Mouse (Mus musculus): ENCODE data around the gene Cdx2.

Gene Cdx2

DNA sequence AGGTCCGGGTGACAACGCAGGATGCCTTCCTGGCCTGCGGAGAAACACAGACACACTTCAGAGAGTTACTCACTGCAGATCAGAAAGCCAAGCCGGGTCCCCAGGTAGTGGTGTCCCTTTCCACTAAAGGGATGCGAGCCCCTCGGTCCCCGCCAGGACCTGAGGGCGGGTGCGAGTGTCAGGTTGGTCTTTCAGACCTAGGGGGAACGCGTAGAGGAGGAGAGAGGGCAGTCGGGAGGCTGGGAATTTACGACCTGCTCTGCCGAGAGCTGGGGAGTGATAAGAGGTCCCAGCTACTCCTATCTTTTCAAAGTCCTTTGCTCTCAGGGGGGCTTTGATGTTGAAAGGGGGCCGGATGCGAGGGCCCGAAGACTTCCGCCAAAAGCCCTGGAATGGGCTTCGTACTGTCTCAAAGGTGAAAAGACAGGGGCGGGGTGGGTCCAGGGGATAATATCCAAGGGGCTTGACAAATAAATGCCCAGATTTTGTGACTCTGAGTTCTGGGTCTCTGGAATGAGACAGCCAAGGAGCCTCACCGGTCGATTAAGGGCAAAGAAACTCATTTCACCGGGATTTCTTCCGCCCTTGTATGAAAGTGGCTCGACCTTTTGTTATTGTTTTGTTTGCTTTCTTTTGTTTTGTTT lies 8.5 kb upstream of the Cdx2 start:
- DNase-seq, result no peak

DNA sequence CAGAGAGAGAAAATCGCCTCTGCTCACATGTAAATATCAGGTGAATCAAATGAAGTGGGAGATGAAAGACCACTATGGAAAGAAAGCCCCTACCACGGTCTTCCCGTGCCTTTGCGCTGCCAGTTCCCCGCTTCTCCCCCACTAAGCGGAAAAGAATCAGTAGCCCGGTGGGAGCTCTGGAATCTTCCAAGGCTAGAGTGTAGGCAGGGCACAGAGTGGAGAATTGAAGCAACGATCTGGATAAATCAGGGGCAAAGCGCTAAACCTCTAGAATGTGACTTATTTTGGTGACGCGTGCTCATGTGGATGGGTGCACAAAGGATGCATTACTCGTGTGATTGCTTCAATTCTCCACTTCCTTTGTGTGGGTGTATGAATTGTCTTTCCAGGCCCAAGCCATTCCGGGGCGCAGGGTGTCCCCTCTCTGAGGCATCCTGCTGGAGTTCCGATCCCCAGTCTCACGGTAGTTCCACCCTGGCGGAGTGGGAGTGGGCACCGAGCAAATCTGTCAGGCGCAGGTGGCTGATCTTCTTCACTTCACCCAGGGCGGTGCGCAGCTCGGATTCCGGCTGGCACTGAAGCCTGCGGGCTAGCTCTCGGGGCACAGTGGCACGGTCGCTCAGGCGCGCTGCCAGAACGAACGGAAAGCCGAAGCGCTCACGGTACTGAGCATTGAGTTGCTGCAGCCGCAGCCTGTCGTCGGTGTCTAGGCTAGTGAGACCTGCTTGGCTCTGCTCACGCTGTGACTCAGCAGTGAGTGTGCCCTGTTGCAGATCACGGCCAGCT lies 7.8 kb upstream of the Cdx2 start:
- no peak for DNase-seq

DNA sequence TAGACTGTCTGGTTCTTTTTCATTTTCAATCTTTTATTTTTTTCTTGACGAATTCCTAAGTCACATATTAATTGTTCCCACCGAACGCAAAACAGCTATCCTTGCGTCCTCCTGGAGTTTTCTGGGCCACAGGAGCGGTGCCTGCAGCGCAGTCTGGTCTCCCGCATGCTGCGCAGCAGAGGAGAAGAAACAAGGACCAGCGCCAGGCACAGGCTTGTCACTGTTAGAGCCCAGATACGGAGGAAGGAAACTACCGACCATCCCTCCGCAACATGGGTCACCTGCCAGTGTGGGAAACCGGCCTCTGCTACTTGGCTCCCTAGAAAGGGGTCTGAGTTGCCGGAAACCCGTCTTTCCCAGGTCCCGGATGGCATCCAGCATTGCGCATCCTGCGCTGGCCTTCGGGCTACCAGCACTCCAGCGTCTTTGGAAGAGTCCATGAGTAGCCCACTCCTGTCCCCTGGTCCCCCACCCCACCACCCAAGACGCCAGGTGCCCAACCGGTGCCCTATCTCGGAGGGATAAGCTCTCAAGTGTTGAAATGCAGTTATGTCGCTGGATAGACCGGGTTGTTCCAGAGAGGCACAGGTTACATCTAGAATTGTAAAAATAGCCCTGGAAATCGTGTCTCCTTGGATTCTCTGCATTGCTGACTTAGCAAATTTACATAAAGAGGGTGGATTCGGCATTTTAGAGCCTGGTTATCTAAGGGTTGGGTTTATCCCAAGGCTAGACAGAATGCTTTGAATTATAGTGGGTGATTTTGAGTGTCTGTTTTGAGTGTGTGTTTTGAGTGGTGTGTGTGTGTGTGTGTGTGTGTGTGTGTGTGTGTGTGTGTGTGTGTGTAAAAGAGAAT lies 6.0 kb upstream of the Cdx2 start:
- no peak for DNase-seq

DNA sequence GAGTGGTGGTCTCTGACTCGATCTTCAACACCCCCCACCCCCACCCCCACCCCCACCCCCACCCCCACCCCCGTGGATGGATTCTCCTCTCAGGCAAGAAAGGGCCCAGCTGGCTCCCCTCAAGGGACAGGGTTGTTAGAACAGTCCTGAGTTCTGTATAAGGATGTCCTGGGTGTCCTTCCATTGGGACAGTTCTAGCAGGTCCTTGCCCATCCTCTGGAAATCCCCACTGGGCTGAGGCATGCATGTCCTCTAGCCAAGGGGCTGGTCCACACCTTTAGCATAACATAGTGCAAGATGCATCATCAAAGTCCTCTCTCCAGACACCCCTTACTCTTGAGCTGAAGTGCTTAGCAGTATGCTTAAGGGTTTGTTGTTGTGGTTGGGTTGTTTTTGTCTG lies 2.7 kb upstream of the Cdx2 start:
- no peak for DNase-seq

DNA sequence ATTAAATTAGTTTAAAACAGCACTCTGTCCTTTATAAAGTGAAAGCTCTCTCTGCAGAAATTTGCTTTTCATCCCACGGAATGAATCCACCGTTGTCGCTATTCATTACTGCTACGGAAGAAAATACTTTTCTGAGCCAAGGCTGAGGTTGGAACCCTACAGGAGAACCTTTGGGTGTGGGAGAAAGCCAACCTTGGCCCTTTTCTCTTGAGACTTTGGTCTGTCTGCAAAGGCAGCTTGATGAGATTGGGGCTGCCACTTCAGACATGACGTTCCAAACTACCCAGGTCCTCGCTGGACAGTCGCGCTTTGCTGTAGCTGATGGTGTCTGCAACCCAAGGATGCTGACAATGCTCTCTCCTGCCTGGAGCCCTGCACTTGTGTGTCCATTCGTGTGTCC lies 1.4 kb upstream of the Cdx2 start:
- DNase-seq, result no peak

DNA sequence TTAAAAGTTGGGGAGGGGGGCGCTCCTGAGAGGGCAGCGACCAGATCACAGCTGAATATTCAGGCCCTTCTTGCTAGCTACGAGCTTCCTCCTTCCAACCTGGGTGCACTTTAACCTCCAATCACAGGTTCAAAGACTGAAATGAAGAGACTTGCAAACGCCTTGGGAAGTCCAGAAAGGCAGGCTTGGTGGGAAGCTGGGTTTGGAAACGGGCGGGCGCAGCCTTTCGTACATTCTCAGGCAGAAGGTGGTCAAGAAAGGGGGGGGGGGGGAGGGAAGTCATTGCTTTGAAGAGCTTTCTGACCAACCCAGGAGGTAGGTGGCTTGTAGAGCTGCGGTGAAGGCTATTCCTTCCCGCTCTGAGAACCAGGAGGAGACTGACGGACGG lies 322 bp upstream of the Cdx2 start:
- no peak for DNase-seq

DNA sequence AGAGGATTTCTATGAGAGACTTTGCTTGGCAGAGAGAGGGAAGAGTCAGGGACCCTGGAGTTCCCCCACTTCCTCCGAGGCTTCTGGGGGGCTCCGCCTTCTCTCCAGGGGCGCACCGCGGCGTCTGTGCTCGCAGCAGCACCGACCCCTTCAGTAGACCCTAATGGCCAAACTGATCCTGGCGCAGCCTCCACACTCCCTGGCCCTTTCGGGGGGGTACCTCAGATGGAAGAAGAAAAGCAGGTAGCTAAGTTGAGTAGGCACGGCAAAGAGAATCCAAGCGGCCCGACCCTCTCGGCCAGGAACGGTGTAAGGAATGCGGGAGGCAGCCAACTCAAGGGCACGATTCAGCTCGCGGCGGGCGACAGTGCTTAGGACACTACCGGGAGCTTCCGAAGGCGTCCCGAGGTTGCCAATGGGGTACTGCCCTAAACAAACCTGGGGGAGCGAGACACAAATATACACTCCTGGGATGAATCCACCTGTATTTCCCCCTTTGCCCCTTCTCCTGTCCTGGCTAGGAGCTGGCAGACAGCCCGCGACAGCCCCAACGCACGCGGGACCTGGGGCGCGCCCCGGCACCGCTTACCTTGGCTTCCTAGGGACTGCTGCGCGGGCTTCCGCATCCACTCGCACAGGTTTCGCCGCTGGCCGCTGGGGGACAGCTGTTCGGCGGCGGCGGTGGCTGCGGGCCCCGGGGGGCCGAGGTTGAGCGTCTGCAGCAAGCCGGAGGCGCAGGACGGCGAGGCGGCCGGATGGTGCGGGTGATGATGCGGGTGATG lies 1.0 kb downstream of the Cdx2 start:
- no peak for DNase-seq

DNA sequence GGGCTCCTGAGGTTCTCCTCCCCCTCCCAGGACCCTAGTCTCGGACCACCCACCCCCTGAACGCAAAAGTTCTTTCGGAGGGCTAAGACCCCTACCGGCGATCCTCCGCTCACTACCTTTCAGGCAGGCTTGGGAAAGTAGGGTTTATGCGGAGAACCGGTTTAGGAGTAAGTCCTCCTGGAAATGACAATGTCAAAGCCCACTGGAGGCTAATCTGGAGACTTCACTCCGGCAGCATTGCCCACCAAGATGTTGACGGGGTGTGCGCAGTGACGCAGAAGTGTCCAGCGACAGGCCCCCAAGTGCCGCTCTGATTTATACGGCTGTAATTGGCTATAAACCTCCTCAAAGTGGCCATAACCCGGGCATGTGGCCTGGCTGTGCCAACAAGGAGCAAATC lies 1.9 kb downstream of the Cdx2 start:
- no peak for DNase-seq

DNA sequence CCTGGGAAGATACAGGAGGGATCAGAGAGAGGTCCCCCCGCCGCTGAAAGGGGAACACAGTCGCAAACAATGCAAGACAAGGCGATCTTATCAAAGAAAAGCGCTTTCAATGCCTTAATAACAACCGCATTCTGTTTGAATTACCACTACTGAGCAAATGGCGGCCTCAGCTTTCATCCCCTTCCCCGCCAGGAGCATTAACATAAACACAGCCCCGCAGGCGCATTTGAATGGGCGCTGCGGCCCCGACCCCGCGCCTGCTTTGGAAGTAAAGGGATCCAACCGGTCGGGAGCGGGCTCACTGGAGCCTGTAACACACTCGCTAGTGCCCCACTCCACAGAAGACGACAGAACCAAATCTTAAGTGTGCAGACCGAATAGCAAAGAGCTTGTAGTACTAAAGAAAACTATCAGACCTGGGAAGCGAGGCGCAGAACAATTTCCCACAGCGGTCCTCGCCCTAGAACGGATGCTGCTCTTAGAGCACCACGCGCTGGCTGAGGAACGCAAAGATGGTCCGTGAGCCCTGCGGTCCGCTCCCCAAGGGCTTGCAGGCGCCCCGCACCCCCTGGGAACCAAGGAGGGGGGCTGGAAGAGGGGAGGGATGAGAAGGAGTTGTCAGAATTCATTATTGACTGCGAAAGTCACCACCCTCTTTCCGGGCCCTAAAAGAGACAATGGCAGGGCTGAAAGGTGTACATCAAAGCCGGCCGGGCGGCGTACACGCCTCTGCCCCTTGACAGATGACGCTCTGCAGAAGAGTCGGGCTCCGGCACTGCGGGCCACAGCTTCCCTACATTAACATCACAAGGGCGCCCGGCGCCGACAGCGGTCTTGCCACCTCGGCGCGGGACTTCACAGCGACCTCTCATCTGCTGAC lies 2.6 kb downstream of the Cdx2 start:
- DNase-seq, result no peak

DNA sequence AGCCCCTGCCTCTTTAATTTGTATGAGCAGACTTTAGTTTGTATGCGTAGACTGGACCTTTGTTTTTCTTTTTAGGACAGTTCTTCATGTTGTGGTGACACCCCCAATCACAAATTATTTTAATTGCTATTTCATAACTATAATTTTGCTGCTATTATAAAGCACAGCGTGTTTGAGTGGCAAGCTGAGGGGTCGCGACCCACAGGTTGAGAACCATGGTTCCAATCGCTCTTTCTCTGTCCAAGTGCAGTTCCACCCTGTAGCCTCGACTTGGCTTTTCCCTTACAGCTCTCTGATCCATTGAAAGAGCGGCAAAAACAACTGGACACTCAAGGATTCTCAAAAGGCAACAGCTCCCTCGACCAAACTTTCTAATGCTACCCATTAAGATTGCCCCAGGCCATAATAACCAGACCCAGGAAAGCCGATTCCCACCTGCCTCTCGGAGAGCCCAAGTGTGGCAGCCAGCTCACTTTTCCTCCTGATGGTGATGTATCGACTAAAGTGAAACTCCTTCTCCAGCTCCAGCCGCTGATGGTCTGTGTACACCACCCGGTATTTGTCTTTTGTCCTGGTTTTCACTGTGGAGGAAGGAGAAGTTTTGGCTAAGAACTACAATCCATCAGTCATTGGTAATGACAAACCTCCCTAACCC lies 4.2 kb downstream of the Cdx2 start:
- DNase-seq, result no peak

DNA sequence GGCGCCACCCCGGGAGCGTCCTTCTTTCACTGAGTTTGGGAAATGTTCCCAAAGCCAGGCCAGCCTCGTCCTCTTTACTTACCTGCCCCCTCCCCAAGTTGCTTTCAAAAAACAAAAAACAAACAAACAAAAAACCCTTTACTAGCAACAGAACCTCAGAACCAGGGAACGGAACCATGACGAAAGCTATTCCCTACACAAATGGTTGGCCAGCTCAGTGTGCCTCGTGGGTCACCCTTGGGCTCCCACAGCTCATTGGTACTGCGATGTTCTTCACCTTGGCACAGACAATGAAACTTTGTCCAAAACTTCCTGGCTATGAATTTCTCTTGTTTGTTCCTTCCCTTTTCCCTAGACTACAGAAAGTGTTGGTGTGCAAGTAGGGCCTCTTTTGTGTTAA lies 4.9 kb downstream of the Cdx2 start:
- no peak for DNase-seq

DNA sequence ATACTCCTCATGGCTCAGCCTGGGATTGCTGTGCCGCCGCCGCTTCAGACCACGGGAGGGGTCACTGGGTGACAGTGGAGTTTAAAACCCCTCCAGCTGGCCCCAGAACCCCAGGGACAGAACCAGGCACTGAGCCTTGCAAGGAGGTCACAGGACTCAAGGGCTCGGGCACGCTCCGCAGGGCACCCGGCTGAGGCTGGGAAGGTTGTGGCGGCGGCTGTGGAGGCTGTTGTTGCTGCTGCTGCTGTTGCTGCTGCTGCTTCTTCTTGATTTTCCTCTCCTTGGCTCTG lies 5.3 kb downstream of the Cdx2 start:
- no peak for DNase-seq

DNA sequence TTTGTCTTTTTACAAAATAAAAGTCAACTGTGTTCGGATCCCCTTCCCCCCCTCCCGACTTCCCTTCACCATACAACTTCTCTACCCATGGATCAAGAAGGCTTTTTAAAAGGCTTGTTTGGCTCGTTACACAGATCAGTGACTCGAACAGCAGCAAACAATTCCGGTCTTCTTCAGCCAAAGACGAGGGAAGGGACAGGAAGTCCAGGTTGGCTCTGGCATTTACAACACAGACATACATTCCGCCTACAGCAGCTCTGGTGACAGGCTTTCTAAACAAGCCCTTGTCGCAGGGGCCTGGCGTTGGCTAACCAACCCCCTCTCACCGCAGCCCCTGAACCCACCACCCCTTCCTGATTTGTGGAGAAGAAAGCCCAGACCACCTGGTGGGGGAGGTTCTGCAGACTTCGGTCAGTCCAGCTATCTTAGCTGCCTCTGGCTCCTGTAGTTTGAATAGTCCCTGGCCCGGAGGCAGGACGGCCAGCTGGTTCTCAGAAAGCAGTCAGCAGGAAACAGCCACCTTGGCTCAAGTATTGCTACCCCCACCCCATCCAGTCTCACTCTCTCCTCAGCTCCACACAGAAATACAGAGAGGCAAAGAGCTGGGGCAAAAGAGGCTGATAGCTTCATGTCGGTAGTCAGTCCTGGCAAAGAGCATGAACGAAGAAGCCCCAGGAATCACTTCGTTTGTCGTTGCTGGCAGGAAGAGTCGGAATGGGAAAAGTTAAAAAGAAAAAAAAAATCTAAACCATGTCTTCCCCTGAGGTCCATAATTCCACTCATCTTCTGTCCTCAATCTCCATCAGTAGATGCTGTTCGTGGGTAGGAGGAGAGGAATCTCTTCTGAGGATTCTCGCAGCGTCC lies 5.9 kb downstream of the Cdx2 start:
- DNase-seq, result no peak

DNA sequence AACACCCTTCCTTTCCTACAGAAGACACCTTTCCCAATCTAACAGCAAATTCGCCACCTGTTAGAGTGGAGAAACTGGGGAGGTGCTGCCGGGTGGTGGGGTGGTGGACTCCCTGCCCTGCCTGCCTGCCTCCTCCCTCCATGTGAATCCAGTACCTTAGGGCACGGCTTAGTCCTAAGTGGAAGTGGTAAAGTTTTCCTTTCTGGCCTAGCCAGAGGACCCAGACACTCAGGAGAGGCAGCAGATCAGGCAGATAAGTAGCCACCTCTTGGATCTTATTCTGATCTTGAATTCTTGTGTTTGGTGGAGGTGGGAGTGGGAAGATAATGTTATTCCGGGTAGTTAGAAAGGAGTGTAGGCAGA lies 7.1 kb downstream of the Cdx2 start:
- no peak for DNase-seq

DNA sequence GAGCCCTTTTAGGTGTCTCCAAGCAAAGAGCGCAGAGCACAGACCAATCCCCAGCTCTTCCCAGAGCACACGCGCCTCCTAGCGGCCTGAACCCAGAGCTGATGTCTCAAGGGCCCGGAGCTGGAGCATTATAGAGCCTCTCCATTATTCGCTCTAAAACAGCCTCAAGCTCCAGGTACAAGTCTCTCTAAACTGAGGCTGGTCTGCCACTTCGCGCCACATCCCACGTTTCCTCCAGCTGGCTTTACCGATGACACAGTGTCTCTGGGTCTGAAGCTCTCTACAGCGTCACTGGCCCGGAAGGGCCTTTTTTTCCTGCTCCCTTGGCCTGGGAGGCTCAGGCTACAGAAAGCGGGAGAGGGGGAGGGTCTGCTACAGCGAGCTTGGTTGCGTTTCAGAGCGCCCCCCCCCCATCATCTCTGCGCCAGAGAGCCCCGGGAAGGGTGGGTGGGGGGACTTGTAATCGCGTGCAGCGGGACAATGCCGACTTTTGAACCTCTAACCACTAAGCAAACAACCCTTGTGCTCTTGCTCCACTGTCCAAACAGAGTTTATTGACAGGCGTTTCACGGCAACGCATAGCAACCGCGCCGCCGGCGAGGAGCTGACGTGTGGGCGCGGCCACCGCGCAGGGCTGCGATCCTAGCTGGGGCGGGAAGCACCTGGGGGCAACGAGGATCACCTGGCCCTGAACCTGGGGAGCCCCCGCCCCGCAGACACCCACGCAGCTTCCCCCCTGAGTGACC lies 7.6 kb downstream of the Cdx2 start:
- DNase-seq, result peak; percentile 31 to 78

DNA sequence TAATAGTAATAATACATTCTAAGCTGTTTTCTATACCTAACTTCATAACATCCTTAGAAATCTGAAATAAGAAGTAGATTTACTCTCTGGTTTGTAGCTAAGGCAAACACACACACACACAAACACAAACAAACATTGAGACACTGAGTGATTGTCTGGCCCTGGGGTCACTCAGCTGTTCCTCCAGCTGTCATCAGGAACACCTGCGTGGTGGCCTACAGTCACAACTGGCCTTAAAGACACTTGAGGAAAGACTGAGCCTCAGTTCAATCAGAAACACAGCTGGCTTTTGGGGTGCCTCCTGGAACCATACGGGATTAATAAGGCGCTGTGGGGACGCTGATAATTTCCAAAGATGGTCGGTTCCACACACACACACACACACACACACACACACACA lies 9.8 kb downstream of the Cdx2 start:
- DNase-seq, result no peak

DNA sequence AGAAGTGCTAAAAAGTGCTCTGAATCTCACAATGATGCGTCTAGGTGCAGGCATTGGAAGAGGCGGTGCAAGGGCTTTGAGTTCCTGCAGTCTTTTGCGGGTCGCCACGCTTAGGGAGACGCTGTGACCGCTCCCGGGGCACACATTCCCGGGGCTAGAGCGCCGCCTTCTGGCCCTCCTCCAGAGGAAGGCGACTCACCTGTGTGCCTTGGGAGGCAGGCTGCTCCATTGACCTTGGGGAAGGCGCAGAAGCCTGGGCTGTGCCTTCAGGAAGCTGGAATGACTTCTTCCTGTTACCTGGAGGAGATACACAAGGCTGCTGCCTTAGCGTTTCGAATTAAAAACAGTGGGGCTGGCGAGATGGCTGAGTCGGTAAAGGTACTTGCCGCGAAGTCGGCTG lies 12.9 kb downstream of the Cdx2 start:
- DNase-seq, result peak; percentile 16 to 66

DNA sequence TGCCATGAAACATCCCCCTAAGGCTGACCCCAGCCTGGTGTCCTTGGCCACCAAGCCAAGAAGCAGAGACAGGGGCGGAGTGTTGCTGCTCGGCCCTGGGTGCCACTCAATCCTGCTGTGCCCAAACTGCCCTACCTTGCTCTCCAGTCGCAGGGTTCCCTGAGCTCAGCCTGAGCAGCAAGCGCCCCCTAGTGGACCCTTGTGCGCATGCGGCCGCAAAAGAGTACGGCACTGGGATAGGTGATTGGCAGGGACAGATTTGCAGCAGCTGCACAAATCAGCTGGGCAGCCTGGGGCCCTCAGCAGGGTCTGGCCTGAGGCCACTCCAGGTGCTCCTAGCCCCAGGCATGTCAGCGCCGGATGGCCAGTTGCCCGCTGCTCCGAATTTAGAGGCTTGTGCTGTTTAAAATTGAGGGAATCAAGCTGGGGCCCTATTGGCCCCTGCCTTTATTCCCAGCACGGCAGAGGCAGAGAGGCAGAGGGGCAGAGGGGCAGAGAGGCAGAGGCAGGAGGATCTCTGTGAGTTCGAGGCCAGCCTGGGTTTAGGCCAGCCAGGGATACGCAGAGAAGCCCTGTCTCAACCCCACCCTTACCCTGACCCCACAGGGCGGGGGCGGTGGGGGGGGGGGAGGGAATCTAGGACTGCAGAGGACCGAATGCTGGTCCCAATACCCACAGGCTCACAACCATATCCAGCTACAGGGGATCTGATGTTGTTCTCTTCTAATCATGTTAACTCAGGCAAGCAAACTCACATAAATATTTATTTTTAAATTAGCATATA lies 13.8 kb downstream of the Cdx2 start:
- DNase-seq, result peak; percentile 55 to 83

DNA sequence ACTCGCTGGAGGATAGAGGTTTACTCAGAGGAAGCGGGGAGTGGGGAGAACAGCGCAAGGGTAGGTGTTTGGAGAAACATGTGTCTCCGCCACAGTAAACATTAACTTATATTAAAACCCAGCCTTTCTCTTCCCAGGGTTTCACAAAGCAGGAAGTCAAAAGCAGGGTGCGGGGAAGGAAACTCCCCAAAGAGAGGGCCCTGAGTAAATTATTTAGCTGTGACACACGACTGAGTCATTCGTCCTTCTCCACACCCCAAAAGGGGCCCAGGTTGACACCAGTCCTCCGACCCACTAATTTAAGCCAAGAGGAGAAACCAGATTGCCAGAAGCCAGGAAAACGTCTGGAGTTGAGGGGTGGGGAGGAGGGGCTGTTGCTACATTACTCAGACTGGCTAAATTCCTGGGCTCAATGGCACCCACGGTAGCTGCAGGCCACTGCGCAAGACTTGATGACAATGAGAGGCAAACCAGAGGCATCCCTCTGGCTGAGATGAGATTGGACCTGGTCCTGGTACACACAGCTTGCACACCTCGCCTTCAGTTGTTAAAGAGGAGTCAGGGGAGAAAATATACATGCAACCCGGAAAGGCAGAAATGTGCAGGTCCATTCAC lies 14.5 kb downstream of the Cdx2 start:
- DNase-seq, result no peak
